Mouse (Mus musculus) liver, postnatal 0 days (tissue): ENCODE measurements around the gene Bbof1.

ENCODE experiments used
- CTCF ChIP-seq: sonication (generic); IDR thresholded peaks from 2 replicates; pipeline ENCODE4 v1.5.1; 2016; ENCODE audit warnings: antibody characterized with exemption, low read depth
- EP300 ChIP-seq: IDR thresholded peaks from 2 replicates; pipeline ENCODE4 v1.6.1; 2016; ENCODE audit warnings: antibody characterized with exemption, low read depth, mild to moderate bottlenecking

DNA sequence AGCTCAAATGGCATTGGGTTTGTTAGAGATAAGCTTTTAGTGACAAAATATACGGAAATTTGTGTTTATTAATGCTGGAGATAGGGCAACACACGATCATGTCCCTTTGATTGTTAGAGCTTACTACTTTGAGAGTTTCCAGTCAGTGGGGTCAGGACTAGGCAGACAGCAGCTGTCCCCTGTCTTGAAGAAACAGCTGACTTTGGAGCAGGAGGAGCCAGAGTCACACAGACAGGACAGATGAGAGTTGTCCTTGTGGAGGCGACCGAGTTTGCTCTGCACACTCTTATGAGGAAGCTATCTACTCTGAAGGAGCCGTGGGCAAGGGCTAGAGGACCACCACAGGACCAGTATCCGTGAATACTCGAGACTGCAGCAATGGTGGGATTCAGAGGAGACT, 70.1 kb downstream of the Bbof1 start:
- TF ChIP-seq CTCF (no peak), EP300 (no peak)
